Comparison of ENCODE assay signal across 1 mouse cellular context in the genomic region with DNA sequence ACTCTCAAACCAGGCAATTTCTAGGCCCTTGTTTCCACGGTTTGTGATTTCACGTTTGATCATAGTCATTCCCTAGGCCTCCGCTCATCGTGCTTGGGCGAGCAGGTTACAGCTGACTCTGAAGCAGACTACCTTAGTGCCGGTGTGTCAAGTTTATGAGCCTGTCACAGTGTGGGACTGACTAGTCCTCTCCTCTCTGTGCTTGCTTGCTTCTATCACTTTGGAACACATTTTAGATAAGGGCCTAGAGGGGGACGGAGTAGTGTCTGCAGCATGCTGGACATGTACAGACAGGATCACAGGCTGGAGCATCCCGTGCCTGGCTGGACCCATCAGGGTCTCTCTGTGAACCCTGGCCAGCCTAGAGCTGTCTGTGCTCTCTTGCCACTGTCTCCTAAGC.
TF ChIP-seq lines count a peak whose summit lies in the region.

No protein-coding gene starts in this region.

TF ChIP-seq in MEL, 35 proteins besides CTCF, POLR2A, EP300 and RAD21 (continued from another document):
- TF ChIP-seq ZMIZ1 (IDR thresholded peaks at IDR 0.05; ENCODE audit: low read depth, low read length) (0 out of 2 replicates have a peak, but pooled peaks have one; percentile 29), MYB (IDR thresholded peaks at IDR 0.05; ENCODE audit: low read depth, low read length) (no peak), NELFE (IDR thresholded peaks at IDR 0.05; ENCODE audit: low read depth, low read length) (peak; percentile 42; the same call in 1 of the 2 replicates), MAZ (IDR thresholded peaks at IDR 0.05; ENCODE audit: low read depth, low read length) (no peak), MAX (IDR thresholded peaks at IDR 0.05; ENCODE audit: low read length) (no peak; the same call in 1 of the 2 replicates), E2F4 (IDR thresholded peaks at IDR 0.05; ENCODE audit: borderline replicate concordance, low read depth, low read length) (no peak), RCOR1 (IDR thresholded peaks at IDR 0.05; ENCODE audit: low read depth, low read length) (no peak)
TF ChIP-seq in MEL: peak in this region for 10.
